Mouse (Mus musculus) Patski (cell line): Measurements from ENCODE around the gene Prdm2. TPM values are rescaled to one million over a fixed set of nuclear protein-coding genes. Genes with fewer than 3 reads are reported as not detected.

Experiments used
- ATAC-seq: fragments of 100-300 bp; one replicate; pipeline ENCODE4 v1.8.0; 2021
- CTCF ChIA-PET: fragments of 350-600 bp; sonication (Branson Sonifier 250); formaldehyde crosslinking; loops from one replicate; lab custom pipeline; 2022; ENCODE audit warnings: inconsistent platforms; lab: Charles Lee
- POLR2A ChIA-PET: fragments of 350-600 bp; sonication (Branson Sonifier 250); formaldehyde crosslinking; loops from one replicate; lab custom pipeline; 2022; ENCODE audit warnings: antibody characterized with exemption, inconsistent platforms; lab: Charles Lee
- DNase-seq: peaks from one replicate; pipeline ENCODE4 v3.0.0-alpha.2; 2011; ENCODE audit warnings: low read depth, low spot score
- H3K27me3 ChIP-seq: fragments of 371-371 bp; one replicate; pipeline ENCODE4 v1.5.1; 2021
- CTCF ChIP-seq: fragments of 100-300 bp; IDR thresholded peaks from one replicate; pipeline ENCODE4 v1.5.1; 2021
- in situ Hi-C: fragments of 300-500 bp; cut with MboI; formaldehyde crosslinking; loops from 3 replicates; pipeline ENCODE4 v1.11.1; 2018; ENCODE audit warnings: low pct_unique_long_range_greater_than_20kb, mixed read lengths
- polyA plus RNA-seq: library from polyadenylated mRNA; unstranded; gene quantifications from one replicate; pipeline ENCODE4 v1.2.3, GENCODE M21; 2021

Prdm2 gene
- polyA plus RNA-seq, 1 experiment from 2014 or later = 17.6 TPM

DNA sequence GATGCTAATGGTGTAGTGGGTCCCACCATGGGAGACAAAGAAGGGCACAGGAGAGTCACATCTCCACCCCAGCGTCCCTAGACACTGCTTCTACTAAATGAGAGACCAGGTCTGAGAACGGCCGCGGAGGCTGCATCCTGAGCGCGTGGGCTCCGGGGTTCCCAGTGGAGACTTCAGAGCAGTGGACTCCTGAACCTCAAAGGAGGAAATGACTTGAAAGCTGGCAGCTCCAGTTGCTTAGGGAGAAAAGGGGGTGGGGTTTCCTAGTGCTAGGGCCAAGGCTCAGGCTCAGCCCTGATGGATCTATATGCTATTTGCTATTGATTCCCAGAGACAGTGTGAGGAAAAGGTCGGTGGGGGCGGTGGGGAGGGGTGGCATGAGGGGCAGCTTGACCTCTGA is 104.2 kb downstream of the Prdm2 start:
- ChIA-PET POLR2A (no interaction called here), CTCF (no interaction called here)
- DNase-seq (no peak), ATAC-seq (no peak)
- no peak for TF ChIP-seq CTCF
- in situ Hi-C loops = no loop called here
- no peaks in the 10 kb centered on the region for H3K27me3 ChIP-seq

GRCm38 (mm10) chr4:143106971-143107370 is 105.8 kb downstream of the Prdm2 start:
- in situ Hi-C loops = no loop called here

DNA sequence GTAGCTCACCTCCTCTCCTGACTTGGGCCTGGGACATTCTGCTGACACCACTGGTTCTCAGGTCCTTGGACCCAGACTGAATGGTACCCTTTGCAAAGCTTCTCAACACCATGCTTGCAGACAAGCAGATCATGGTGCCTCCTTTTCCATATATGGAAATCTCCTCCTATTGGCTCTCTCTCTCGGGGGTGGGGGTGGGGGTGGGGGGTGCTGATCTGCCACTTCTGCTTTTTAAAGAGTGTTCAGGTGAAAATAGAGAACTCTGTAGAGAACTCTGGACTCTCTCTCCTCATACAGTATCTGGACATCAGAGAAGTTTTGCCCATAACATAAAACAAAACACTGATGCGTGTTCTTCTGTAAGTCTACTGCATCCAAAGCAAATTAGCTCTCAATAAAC is 106.2 kb downstream of the Prdm2 start:
- TF ChIP-seq CTCF = no peak
- POLR2A ChIA-PET = no interaction called here
- DNase-seq = no peak
- H3K27me3 ChIP-seq = no peaks in the 10 kb centered on the region
- ATAC-seq = no peak
- in situ Hi-C loops = no loop called here
- CTCF ChIA-PET = no interaction called here

More at GRCm38 (mm10) chr4:143106971-143107370, 105.8 kb downstream of the Prdm2 start:
- ATAC-seq (no peak), DNase-seq (no peak)
- CTCF ChIA-PET = no interaction called here
- POLR2A ChIA-PET = no interaction called here
- TF ChIP-seq CTCF = no peak
- H3K27me3 ChIP-seq = no peaks in the 10 kb centered on the region

DNA sequence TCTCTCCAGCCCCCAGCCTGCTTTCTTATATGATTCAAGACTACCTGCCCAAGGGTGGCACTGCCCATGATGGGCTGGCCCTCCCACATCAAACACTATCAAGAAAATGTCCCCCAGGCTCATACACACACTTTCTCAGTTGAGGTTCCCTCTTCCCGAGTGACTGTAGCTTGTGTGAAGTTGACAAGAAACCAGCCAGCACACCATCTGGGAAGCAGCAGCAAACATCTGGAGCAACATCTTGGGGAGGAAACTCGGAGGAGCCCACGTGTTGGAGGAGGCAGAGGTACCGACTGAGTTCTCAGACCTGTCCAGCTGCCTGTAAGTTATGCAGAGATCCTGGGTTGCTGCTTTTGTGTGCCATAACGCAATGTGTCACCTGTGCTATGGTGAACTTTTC is 108.1 kb downstream of the Prdm2 start:
- ATAC-seq (no peak), DNase-seq (no peak)
- no peaks in the 10 kb centered on the region for H3K27me3 ChIP-seq
- TF ChIP-seq CTCF = no peak
- POLR2A ChIA-PET = interaction anchor here (0.6 kb wide), 1 partner anchor 14 kb away, joined by 5 read pairs; no protein-coding TSS in a partner anchor
- CTCF ChIA-PET = no interaction called here
- in situ Hi-C loops = no loop called here

DNA sequence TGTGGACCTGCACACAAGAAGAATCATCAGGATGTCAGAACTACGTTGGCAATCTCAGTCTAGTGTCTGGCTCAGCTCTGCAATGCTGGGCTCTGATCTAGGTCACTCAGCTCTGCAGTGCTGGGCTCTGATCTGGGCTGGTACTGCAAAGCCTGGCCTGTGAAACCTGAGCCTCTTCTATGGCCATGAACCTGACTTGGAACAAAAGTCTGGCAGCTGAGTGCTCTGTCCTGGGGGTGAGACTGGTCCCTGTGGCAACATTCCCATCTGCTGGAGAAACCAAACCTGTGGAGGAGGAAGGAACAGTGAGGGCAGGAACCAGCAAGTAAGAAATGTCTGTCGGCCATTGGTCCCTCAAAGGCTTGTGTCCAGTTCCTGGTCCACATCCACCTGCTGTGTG is 109.0 kb downstream of the Prdm2 start:
- H3K27me3 ChIP-seq = no peaks in the 10 kb centered on the region
- in situ Hi-C loops = no loop called here
- no peak for ATAC-seq
- DNase-seq = no peak
- POLR2A ChIA-PET = no interaction called here
- no peak for TF ChIP-seq CTCF
- CTCF ChIA-PET = no interaction called here

DNA sequence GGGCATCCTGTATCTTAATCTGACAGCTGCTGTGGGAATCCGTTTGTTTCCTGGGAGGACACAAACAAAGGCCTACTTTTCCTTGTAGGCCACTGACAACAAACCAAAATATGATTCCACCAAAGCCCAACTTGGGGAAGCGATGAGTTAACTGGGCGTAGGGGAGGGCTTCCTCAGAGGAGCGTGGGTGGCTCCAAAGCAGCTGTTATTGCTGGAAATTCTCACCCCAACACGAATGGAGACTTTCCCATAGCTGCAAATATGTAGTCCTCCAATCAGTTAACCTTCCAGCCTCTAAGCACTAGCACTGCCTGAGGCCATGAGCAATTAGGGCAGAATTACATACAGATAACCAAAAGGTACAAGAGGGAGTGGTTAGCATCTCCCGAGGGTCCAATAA is 112.6 kb downstream of the Prdm2 start:
- H3K27me3 ChIP-seq = no peaks in the 10 kb centered on the region
- CTCF ChIA-PET = no interaction called here
- POLR2A ChIA-PET = interaction anchor here (0.7 kb wide), 1 partner anchor 592 kb away, joined by 3 read pairs; no protein-coding TSS in a partner anchor
- in situ Hi-C loops = no loop called here
- no peak for ATAC-seq
- no peak for TF ChIP-seq CTCF
- no peak for DNase-seq

GRCm38 (mm10) chr4:143099288-143100039 is 113.3 kb downstream of the Prdm2 start:
- no peak for DNase-seq
- ATAC-seq = no peak
- no peak for TF ChIP-seq CTCF

DNA sequence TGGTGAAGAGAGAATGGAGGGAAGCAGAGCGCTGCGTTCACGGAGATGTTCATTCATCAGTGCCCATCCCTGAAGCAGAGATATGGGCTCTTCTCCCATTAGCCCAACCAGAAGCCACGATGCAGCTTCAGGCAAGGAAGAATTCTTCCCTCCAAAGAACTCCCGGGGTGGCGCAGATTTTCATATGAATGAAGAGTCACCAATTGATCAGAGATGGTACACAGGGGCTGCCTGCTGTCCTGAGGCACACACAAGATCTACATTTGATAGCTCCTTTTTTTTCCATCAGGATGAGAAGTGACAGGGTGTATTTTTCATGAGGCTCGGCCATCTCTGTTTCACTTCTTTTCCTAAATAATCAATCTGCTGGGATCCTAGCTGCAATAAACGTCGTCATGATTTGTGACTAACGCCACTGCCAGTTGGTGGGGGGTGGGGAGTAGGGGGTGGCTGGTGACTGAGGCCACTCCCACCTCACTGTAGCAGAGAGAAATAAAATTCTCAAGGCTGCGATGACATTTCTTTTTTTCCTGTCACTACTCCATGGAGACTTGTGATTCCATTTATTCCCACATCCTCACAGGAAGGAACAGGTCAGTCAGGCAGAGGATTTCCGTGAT is 120.6 kb downstream of the Prdm2 start:
- ATAC-seq (no peak), DNase-seq (no peak)
- no peak for TF ChIP-seq CTCF
- no peaks in the 10 kb centered on the region for H3K27me3 ChIP-seq
- ChIA-PET CTCF (interaction anchor here (1.4 kb wide), 1 partner anchor 9 kb away, joined by 4 read pairs; no protein-coding TSS in a partner anchor), POLR2A (no interaction called here)
- in situ Hi-C loops = no loop called here

More at GRCm38 (mm10) chr4:143099288-143100039, 113.3 kb downstream of the Prdm2 start:
- no peaks in the 10 kb centered on the region for H3K27me3 ChIP-seq
- in situ Hi-C loops = no loop called here
- POLR2A ChIA-PET = no interaction called here
- CTCF ChIA-PET = no interaction called here

DNA sequence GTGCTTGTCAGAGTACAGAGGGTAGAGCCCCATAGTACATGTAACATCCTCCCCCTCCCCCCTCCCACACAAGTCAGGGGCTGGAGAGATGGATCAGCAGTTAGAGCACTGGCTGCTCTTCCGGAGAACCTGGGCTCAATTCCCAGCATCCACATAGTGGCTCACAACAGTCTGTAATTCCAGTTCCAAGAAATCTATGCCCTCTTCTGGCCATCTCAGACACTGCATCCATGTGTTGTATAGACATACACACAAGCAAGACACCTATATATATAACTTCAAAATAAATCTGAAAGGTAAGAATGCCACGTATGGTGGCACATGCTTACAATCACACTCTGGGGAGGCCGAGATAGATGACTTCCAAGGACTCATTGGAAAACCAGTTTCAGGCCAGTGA is 122.2 kb downstream of the Prdm2 start:
- no peaks in the 10 kb centered on the region for H3K27me3 ChIP-seq
- in situ Hi-C loops = no loop called here
- CTCF ChIA-PET = no interaction called here
- no peak for DNase-seq
- no peak for ATAC-seq
- no peak for TF ChIP-seq CTCF
- POLR2A ChIA-PET = no interaction called here

DNA sequence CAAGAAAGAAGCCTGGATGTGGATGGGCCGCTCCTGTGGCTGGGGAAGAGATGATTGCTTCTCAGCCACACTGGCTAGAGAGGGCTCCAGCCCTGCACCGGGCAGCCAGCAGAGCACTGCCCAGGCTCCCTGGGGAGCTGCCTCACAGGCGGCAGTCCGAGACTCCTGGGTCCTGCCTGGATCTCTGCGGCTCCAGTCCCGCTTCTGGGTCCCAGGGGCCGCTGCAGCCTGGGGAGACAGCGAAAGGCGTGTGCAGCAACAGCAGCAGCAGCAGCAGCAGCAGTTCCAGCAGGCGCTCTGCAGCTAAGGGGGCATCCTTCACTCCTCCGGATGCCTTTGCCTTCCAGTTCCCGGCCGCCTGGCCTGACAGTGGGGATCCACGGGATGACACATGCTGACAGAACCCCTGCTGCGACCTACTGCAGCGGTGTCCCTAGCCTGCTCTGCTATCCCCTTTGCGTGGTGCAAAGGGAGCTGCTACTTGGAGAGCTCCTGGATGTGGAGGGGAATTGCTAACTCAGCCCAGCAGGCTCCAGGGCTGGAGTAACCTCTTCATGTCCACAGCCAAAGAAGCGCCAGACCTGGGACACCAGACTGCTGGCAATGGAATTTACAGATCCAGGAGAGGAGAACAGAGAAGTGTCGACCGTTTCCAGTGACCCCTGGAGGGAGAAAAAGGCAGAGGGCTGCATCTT is 138.6 kb downstream of the Prdm2 start:
- TF ChIP-seq CTCF = no peak
- ChIA-PET POLR2A (interaction anchor here (0.9 kb wide), 1 partner anchor 39 kb away, joined by 3 read pairs; no protein-coding TSS in a partner anchor), CTCF (no interaction called here)
- ATAC-seq (no peak), DNase-seq (no peak)
- in situ Hi-C loops = no loop called here
- no peaks in the 10 kb centered on the region for H3K27me3 ChIP-seq

- H3K27me3 ChIP-seq = no peaks in the 10 kb centered on the region
- no peak for ATAC-seq
- CTCF ChIA-PET = no interaction called here
- in situ Hi-C loops = no loop called here
- TF ChIP-seq CTCF = no peak
- DNase-seq = no peak
- POLR2A ChIA-PET = no interaction called here
Observed at GRCm38 (mm10) chr4:143071791-143072190, 141.0 kb downstream of the Prdm2 start.
